25 mouse cellular contexts compared by ENCODE assay signal in genomic region chr2:146100489-146101060, GRCm38 (mm10).
"Had no signal": no experiment of that assay in that cellular context is flagged by ENCODE, and none has a peak within 500 bp of the region (broad histone marks: within the 10 kb centered on the region; RNA-seq: fewer than 3 reads in every experiment).

No protein-coding gene starts in this region.

- H3K27ac ChIP-seq: gastrocnemius, adult 2 months; heart, embryonic 10.5 days; hindbrain, embryonic 13.5 days; hindbrain, embryonic 15.5 days; hindbrain, postnatal 0 days; kidney, embryonic 15.5 days; kidney, postnatal 0 days; limb, embryonic 13.5 days; limb, embryonic 15.5 days had no signal

- DNase-seq: gastrocnemius, adult 2 months; gastrocnemius, postnatal 10 days; gastrocnemius, postnatal 25 days; heart, adult 18-20 months; heart, postnatal 10 days; heart, postnatal 36 days; kidney, adult 11 months; kidney, adult 2 months; kidney, adult 9 months; kidney, postnatal 14 days; kidney, postnatal 36 days; layer of hippocampus, adult 9-11 months; layer of hippocampus, postnatal 36 days; left cerebral cortex, postnatal 4 days had no signal

- H3K36me3 ChIP-seq: heart, embryonic 10.5 days; heart, embryonic 12.5 days; hindbrain, embryonic 13.5 days; hindbrain, embryonic 15.5 days; kidney, embryonic 15.5 days; limb, embryonic 13.5 days; limb, embryonic 15.5 days had no signal

- H3K27me3 ChIP-seq: heart, embryonic 12.5 days; hindbrain, embryonic 13.5 days; kidney, embryonic 15.5 days; limb, embryonic 15.5 days had no signal

- H3K9ac ChIP-seq: heart, embryonic 12.5 days; hindbrain, embryonic 13.5 days; hindbrain, embryonic 15.5 days; kidney, embryonic 15.5 days; limb, embryonic 13.5 days; limb, embryonic 15.5 days had no signal

- H3K4me1 ChIP-seq: heart, embryonic 10.5 days; kidney, embryonic 15.5 days; limb, embryonic 15.5 days had no signal

- H3K4me3 ChIP-seq: gastrocnemius, adult 2 months; heart, embryonic 10.5 days; heart, embryonic 12.5 days; hindbrain, embryonic 13.5 days; hindbrain, embryonic 15.5 days; kidney, embryonic 15.5 days; limb, embryonic 13.5 days; limb, embryonic 15.5 days had no signal

- ATAC-seq: forebrain, embryonic 16.5 days; hindbrain, postnatal 0 days; intestine, embryonic 16.5 days had no signal

- H3K4me2 ChIP-seq: heart, embryonic 12.5 days; hindbrain, embryonic 13.5 days; hindbrain, embryonic 15.5 days; kidney, embryonic 15.5 days; limb, embryonic 13.5 days; limb, embryonic 15.5 days had no signal

- H3K9me3 ChIP-seq: heart, embryonic 10.5 days; heart, embryonic 12.5 days; hindbrain, embryonic 13.5 days; hindbrain, embryonic 15.5 days; kidney, embryonic 15.5 days; limb, embryonic 13.5 days; limb, embryonic 15.5 days had no signal
